Comparison of ENCODE assay signal across 8 mouse cellular contexts in genomic region chrX:93288339-93288738, GRCm38 (mm10). TPM values are rescaled to one million over a fixed set of nuclear protein-coding genes. Genes with fewer than 3 reads are reported as not detected.
DNase-seq lines count a peak whose midpoint lies in the region; ATAC-seq and TF ChIP-seq lines count a peak whose summit lies in the region.

No protein-coding gene starts in this region.

- no peak for DNase-seq in heart, adult 18-20 months
- no peak for DNase-seq in ES-E14 (ENCODE audit: low read depth, low spot score)
- DNase-seq in hindbrain, embryonic 10.5 days (ENCODE audit: low spot score), result peak; percentile 26
- no peak for DNase-seq in frontal cortex, postnatal 14 days (ENCODE audit: low spot score in 2 of 2)
- no peak for DNase-seq in left cerebral cortex, adult 18-20 months (ENCODE audit: low spot score in 2 of 2)
- no peak for DNase-seq in cerebellum, postnatal 10 days

- peaks cover 0 to 3% of the 10 kb centered on the region in 2 experiments; a peak in 3 of 4 replicates for H3K4me1 ChIP-seq in heart, embryonic 14.5 days (ENCODE audit: control insufficient read depth in 2 of 2, insufficient read depth in 2 of 2, low read length in 2 of 2)
- no peaks in the 10 kb centered on the region for H3K4me1 ChIP-seq in ES-E14 (ENCODE audit: control insufficient read depth in 2 of 2, insufficient read depth in 2 of 2, low read length in 2 of 2, poor library complexity in 1 of 2)
- peaks cover 10% of the 10 kb centered on the region; the same call in 1 of the 2 replicates for H3K4me1 ChIP-seq in hindbrain, embryonic 10.5 days (replicated peaks)
- peaks cover 2% of the 10 kb centered on the region; the same call in 1 of the 2 replicates for H3K4me1 ChIP-seq in midbrain, embryonic 12.5 days

- peak overlapping the region; percentile 74 for H3K4me2 ChIP-seq in heart, embryonic 14.5 days (ENCODE audit: low read length)
- H3K4me2 ChIP-seq in midbrain, embryonic 12.5 days (replicated peaks), result peak overlapping the region; percentile 58

- H3K27ac ChIP-seq in heart, embryonic 14.5 days (replicated peaks in 1 of 2; ENCODE audit: control insufficient read depth in 1 of 2, insufficient read depth in 1 of 2, low read depth in 2 of 2, low read length in 2 of 2), result no peak overlapping the region
- H3K27ac ChIP-seq in ES-E14 (ENCODE audit: insufficient read depth, low read depth, low read length, poor library complexity, severe bottlenecking), result no peak overlapping the region
- no peak overlapping the region for H3K27ac ChIP-seq in hindbrain, embryonic 10.5 days
- H3K27ac ChIP-seq in midbrain, embryonic 12.5 days (replicated peaks), result peak overlapping the region; percentile 35; the same call in 1 of the 2 replicates

- in situ Hi-C loops in ES-E14 (cut with MboI; ENCODE audit: low sequenced_read_pairs in 2 of 2, unreplicated experiment in 2 of 2), result no loop called here

- H3K27me3 ChIP-seq in heart, embryonic 14.5 days (ENCODE audit: control insufficient read depth, insufficient read depth, low read length), result peaks cover 84% of the 10 kb centered on the region
- H3K27me3 ChIP-seq in hindbrain, embryonic 10.5 days (ENCODE audit: insufficient read depth, poor library complexity, severe bottlenecking), result peaks cover 98% of the 10 kb centered on the region
- H3K27me3 ChIP-seq in midbrain, embryonic 12.5 days, result peaks cover 85% of the 10 kb centered on the region

- WGBS in heart, embryonic 14.5 days, result 10% methylated on average over 22 of the region's 37 CpGs
- 11% methylated on average over 37 of the region's 37 CpGs for WGBS in hindbrain, embryonic 10.5 days
- WGBS in midbrain, embryonic 12.5 days, result 28% methylated on average over 14 of the region's 37 CpGs

- ATAC-seq in heart, embryonic 14.5 days (ENCODE audit: insufficient number of reproducible peaks, insufficient read depth, low FRiP score, low read depth), result no peak
- no peak for ATAC-seq in midbrain, embryonic 12.5 days (ENCODE audit: low FRiP score, low read depth)

- H3K36me3 ChIP-seq in heart, embryonic 14.5 days (ENCODE audit: control insufficient read depth, insufficient read depth, low read length), result no peaks in the 10 kb centered on the region
- no peaks in the 10 kb centered on the region for H3K36me3 ChIP-seq in ES-E14 (ENCODE audit: control insufficient read depth, insufficient read depth, low read length, poor library complexity, severe bottlenecking)
- H3K36me3 ChIP-seq in hindbrain, embryonic 10.5 days, result no peaks in the 10 kb centered on the region
- no peaks in the 10 kb centered on the region for H3K36me3 ChIP-seq in midbrain, embryonic 12.5 days

- no peaks in the 10 kb centered on the region for H3K9me3 ChIP-seq in heart, embryonic 14.5 days (ENCODE audit: control insufficient read depth, low read length)
- H3K9me3 ChIP-seq in ES-E14 (ENCODE audit: control insufficient read depth, insufficient read depth, low read depth, low read length), result no peaks in the 10 kb centered on the region
- 0 out of 2 replicates have a peak, but pooled peaks cover 3% of the 10 kb centered on the region for H3K9me3 ChIP-seq in hindbrain, embryonic 10.5 days
- no peaks in the 10 kb centered on the region for H3K9me3 ChIP-seq in midbrain, embryonic 12.5 days

- no peak overlapping the region for H3K9ac ChIP-seq in heart, embryonic 14.5 days (ENCODE audit: low read length)
- H3K9ac ChIP-seq in ES-E14 (ENCODE audit: insufficient read depth, low read depth, low read length, poor library complexity, severe bottlenecking), result no peak overlapping the region
- peak overlapping the region; percentile 46; the same call in 1 of the 2 replicates for H3K9ac ChIP-seq in midbrain, embryonic 12.5 days (replicated peaks)

- peak overlapping the region in 1 of 2 experiments; percentile 42; a peak in 3 of 4 replicates for H3K4me3 ChIP-seq in heart, embryonic 14.5 days (ENCODE audit: control insufficient read depth in 1 of 2, insufficient read depth in 1 of 2, low read depth in 1 of 2, low read length in 2 of 2)
- peak overlapping the region; percentile 9 to 49; a peak in 2 of 4 replicates for H3K4me3 ChIP-seq in ES-E14 (ENCODE audit: insufficient read depth in 1 of 2, low read depth in 1 of 2, low read length in 2 of 2, poor library complexity in 1 of 2, severe bottlenecking in 1 of 2)
- peak overlapping the region; percentile 47 for H3K4me3 ChIP-seq in hindbrain, embryonic 10.5 days
- peak overlapping the region; percentile 44 for H3K4me3 ChIP-seq in midbrain, embryonic 12.5 days

TF ChIP-seq in ES-E14, 5 proteins besides CTCF, POLR2A, EP300 and RAD21:
- TF ChIP-seq CHD2 (IDR thresholded peaks at IDR 0.05; ENCODE audit: low read depth, low read length) (no peak), ZNF384 (IDR thresholded peaks at IDR 0.05; ENCODE audit: low read depth, low read length) (no peak), HCFC1 (IDR thresholded peaks at IDR 0.05; ENCODE audit: borderline replicate concordance, insufficient read depth, low read length) (no peak), MAFK (IDR thresholded peaks at IDR 0.05; ENCODE audit: insufficient read depth, low read depth, low read length) (no peak), ZC3H11A (IDR thresholded peaks at IDR 0.05; ENCODE audit: borderline replicate concordance, low read depth, low read length) (no peak)

RNA-seq across cellular contexts. Expression of gene Arx, which starts 2.1 kb away (rescaled TPM):
- polyA plus RNA-seq in heart, embryonic 14.5 days (2014; fragmentation: Nextera tagmentation; extraction: Ambion mirVana), result not detected in 2 replicates
- total RNA-seq in heart, adult 18-20 months (2021), result not detected
- total RNA-seq in ES-E14 (2012; rRNA removed), result 0.09 TPM in 1 of 2 replicates, not detected in the other
- polyA plus RNA-seq in hindbrain, embryonic 10.5 days (2016; fragmentation: Nextera tagmentation; extraction: Ambion mirVana), result 2.1 and 3.5 TPM in 2 replicates
- 13.9 and 25.5 TPM in 2 replicates for polyA plus RNA-seq in midbrain, embryonic 12.5 days (2016; fragmentation: Nextera tagmentation; extraction: Ambion mirVana)
- total RNA-seq in left cerebral cortex, adult 18-20 months (2021), result 10 to 100 TPM; 21.1 to 22.5 TPM

Comparison
In these comparisons a context has a peak if more than half of its experiments do, and no peak if none do; other contexts are left out.
1. RNA of gene Arx, which starts 2.1 kb away (total RNA-seq): 21.1 to 22.5 TPM in left cerebral cortex, adult 18-20 months; 0.09 TPM in ES-E14 and not detected in heart, adult 18-20 months; every median in the first group is over 10 times any median in the second.